Mouse (Mus musculus): Measurements from ENCODE around the gene Fam3a. TPM values are rescaled to one million over a fixed set of nuclear protein-coding genes. Genes with fewer than 3 reads are reported as not detected.
A peak's percentile ranks its signal among the peaks of the same experiment; 100 is the strongest.

The Fam3a gene
- 25.3 and 28.5 TPM in 2 replicates for polyA plus RNA-seq (2015; fragmentation: Nextera tagmentation; extraction: Ambion mirVana)

DNA sequence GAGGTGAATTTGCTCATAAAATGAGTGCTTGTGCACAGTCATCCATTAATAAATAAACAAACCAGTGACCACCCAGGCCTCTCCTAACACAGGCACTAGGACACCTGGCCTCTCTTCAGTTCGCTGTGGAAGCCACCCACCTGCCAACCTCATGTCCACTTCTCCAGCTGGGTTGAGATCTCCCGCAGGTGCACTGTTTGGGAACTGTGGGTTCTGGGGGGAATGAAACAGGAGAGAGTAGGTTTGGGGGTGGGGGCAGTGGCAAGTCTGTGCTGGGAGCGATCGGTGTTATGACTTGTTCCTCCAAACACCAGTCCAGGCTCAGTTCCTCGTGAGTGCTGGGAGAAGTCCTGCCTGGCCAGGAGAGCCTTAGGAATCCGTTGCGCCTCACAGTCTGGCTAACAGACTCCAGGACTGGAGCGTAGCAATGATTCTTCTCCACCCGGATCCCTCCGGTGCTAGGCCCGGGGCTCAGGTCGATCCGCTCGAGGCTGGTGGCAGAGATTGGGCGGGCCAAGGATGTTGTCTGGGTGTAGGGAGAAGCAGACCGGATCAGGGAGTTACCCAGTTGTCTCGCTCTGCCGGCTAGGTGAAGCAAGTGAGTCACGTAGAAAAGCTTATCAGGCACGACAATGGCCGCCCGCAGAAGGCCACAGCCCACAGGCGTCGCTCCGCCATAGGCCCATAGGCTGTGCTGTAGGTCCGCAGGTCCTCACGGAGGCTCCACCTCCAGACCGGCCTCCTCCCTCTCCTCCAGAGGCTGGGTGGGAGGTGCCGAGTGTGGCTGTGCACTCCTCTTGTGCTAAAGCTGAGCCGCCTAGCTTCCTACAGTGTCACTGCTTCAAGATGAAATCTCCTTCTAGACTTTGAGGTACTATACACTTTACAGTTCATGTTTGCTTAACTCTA is at the start of gene Fam3a, which contains the start of gene Ikbkg:
Fam3a (minus strand) TSS at position 738 of the 909 bp plus-strand sequence.
Ikbkg (plus strand) TSS at position 756 of the 909 bp plus-strand sequence.
- Histone ChIP-seq H3K27ac (replicated peaks) (peak within 1 kb of the TSS; percentile 87), H3K4me3 (peak within 1 kb of the TSS; percentile 64), H3K9me3 (no peaks in the 10 kb centered on the region), H3K27me3 (replicated peaks) (no peaks in the 10 kb centered on the region), H3K4me2 (peak within 1 kb of the TSS; percentile 75), H3K9ac (peak within 1 kb of the TSS; percentile 88), H3K36me3 (no peaks in the 10 kb centered on the region), H3K4me1 (0 out of 2 replicates have a peak, but pooled peaks cover 9% of the 10 kb centered on the region)
- ATAC-seq (ENCODE audit: extremely low read depth, insufficient number of reproducible peaks, low FRiP score, low TSS enrichment), result peak; percentile 100
- WGBS, result 12% methylated on average over 30 of the region's 30 CpGs

DNA sequence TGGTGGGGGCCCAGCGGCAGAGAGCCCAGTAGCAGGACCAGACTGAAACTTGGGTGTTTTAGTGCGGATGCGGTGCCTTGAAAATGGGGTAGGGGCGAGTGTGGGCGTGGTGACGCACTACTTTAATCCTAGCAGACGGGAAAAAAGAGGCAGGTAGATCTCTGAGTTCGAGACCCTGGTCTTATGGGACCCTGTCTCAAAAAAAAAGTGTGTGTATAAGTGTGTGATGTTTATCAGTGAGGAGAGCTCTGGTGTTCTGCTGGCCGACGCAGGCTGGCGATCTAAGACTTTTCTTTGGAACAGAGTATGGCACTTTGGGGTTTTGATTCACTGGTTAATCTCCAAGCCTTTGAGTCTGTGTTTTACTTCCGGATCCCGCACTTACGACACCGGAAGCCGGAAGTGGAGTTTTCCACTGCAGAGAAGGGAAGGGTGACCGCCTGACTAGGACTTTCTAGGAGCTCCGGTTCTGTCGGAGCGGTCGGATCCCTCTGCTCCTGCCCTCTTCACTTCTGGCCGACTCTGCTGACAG is 36.3 kb upstream of the Fam3a start:
- no peaks in the 10 kb centered on the region for H3K27me3 ChIP-seq (replicated peaks)
- peak overlapping the region; percentile 67 for H3K4me3 ChIP-seq
- H3K4me1 ChIP-seq, result peaks cover 4% of the 10 kb centered on the region; the same call in 1 of the 2 replicates
- peak overlapping the region; percentile 92 for H3K27ac ChIP-seq (replicated peaks)
- ATAC-seq (ENCODE audit: extremely low read depth, insufficient number of reproducible peaks, low FRiP score, low TSS enrichment), result 0 out of 2 replicates have a peak, but pooled peaks have one; percentile 10
- H3K9ac ChIP-seq, result peak overlapping the region; percentile 83
- WGBS, result 12% methylated on average over 22 of the region's 22 CpGs
- peak overlapping the region; percentile 75 for H3K4me2 ChIP-seq
- H3K36me3 ChIP-seq, result peaks cover 19% of the 10 kb centered on the region
- no peaks in the 10 kb centered on the region for H3K9me3 ChIP-seq

DNA sequence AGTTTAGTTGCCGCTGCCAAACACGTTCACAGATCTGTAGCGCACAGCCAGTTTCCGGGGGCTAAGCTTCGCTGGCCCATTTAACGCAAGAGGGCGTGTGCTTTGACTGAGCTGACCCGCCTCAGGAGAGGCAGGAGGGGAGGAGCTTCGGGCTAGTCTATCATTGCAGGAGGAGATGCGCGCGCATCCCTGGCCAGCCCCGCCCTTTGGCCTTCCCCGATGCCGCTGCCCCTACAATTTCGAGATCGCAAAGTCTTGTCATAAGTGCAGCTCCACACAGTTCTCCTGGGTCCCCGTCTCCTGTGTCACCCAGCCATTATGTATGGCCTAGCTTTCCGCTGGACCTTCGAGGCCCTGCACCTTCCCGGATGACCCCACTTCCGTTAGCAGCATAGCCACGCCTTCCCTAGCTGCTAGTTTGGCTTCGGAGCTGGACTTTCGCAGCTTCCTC is 35.8 kb upstream of the Fam3a start, which contains the start of gene G6pdx:
G6pdx (minus strand) TSS at position 369 of the 451 bp plus-strand sequence.
- Histone ChIP-seq H3K4me1 (peaks cover 4% of the 10 kb centered on the region; the same call in 1 of the 2 replicates), H3K4me2 (peak within 1 kb of the TSS; percentile 75), H3K27ac (replicated peaks) (peak within 1 kb of the TSS; percentile 92), H3K9me3 (no peaks in the 10 kb centered on the region), H3K4me3 (peak within 1 kb of the TSS; percentile 67), H3K27me3 (replicated peaks) (no peaks in the 10 kb centered on the region), H3K36me3 (peaks cover 14% of the 10 kb centered on the region), H3K9ac (peak within 1 kb of the TSS; percentile 83)
- 11% methylated on average over 25 of the region's 25 CpGs for WGBS
- peak; percentile 59 for ATAC-seq (ENCODE audit: extremely low read depth, insufficient number of reproducible peaks, low FRiP score, low TSS enrichment)

DNA sequence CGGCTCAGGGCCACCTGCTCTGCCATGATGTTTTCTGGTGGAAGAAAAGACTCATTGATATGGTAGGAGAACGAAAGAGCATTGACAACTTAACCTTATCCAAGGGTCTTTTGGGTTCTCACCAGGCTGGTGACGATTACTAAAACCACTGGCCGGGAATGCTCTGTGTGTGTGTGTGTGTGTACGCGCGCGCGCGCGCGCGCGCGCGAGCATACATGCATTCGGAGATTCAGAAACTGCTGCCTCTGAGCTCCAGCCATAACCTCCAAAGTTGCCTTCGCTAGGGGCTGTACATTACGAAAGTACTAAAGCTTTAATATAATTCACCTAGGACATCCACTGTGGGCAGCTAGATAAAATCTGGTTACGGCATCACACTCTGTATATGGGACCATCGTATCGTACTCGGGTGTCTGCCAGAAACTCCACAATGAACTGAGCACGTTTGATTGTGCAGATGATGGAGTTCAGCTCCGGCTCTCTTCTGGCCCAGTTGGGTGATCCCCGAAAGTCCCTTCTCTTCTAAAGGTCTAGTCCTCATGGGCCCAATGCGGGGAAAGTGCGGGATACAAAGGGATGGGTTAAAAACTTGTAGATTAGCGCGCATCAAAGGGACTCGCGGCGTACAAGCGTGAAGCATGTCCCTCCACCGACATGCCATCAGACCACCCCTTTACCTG is 35.2 kb upstream of the Fam3a start:
- Histone ChIP-seq H3K4me1 (peaks cover 4% of the 10 kb centered on the region; the same call in 1 of the 2 replicates), H3K9ac (peak overlapping the region; percentile 83), H3K4me2 (peak overlapping the region; percentile 75), H3K9me3 (no peaks in the 10 kb centered on the region), H3K4me3 (peak overlapping the region; percentile 67), H3K36me3 (peaks cover 8% of the 10 kb centered on the region; the same call in 1 of the 2 replicates), H3K27ac (replicated peaks) (peak overlapping the region; percentile 92), H3K27me3 (replicated peaks) (no peaks in the 10 kb centered on the region)
- no peak for ATAC-seq (ENCODE audit: extremely low read depth, insufficient number of reproducible peaks, low FRiP score, low TSS enrichment)
- 22% methylated on average over 35 of the region's 35 CpGs for WGBS

DNA sequence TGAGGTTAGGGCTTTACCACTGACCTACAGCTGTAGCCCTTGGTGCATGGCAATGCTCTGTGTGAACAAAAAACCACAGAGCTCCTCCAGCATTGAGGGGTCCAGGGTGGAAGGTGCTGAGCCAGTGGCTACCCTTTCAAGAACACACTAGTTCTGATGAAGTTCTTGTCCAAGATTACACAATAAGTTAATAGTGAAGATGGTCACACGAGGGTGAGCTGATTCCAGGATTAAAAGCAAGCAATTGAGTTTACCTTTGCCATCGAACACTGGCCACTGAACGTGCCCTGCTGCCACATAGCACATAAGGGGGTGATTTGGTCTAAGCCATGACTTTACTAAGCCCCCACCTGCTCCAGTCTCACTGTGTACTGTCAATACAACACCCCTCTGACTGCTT is 34.0 kb upstream of the Fam3a start:
- 77% methylated on average over 3 of the region's 3 CpGs for WGBS
- Histone ChIP-seq H3K36me3 (no peaks in the 10 kb centered on the region), H3K27ac (replicated peaks) (no peak overlapping the region), H3K9ac (no peak overlapping the region), H3K27me3 (replicated peaks) (no peaks in the 10 kb centered on the region), H3K9me3 (no peaks in the 10 kb centered on the region), H3K4me2 (peak overlapping the region; percentile 75), H3K4me1 (peaks cover 4% of the 10 kb centered on the region; the same call in 1 of the 2 replicates), H3K4me3 (peak overlapping the region; percentile 3; the same call in 1 of the 2 replicates)
- no peak for ATAC-seq (ENCODE audit: extremely low read depth, insufficient number of reproducible peaks, low FRiP score, low TSS enrichment)

DNA sequence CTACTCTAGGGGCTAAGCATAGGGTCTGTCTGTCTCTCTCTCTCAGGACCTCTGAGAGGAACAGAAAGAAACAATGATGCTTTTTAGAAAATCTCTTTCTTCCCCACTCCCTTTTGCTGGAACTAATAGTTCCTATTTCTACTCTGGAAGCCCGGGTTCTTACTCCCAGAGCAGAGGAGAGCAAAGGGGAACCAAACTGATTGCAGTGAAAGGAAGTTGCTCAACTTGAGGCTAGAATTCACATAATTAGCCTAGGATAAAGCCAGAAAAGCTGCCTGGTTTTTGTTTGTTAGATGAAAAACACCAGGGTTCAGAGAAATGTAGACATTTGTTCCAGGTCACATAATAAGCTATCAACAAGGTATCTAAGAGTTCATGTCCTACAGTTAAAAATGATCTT is 33.2 kb upstream of the Fam3a start:
- no peaks in the 10 kb centered on the region for H3K36me3 ChIP-seq
- 0 out of 2 replicates have a peak overlapping the region, but pooled peaks have one; percentile 42 for H3K27ac ChIP-seq (replicated peaks)
- no peaks in the 10 kb centered on the region for H3K9me3 ChIP-seq
- peaks cover 4% of the 10 kb centered on the region; the same call in 1 of the 2 replicates for H3K4me1 ChIP-seq
- 76% methylated on average over 1 of the region's 1 CpGs for WGBS
- no peak for ATAC-seq (ENCODE audit: extremely low read depth, insufficient number of reproducible peaks, low FRiP score, low TSS enrichment)
- no peak overlapping the region for H3K4me3 ChIP-seq
- no peak overlapping the region for H3K9ac ChIP-seq
- peak overlapping the region; percentile 75 for H3K4me2 ChIP-seq
- H3K27me3 ChIP-seq (replicated peaks), result no peaks in the 10 kb centered on the region

DNA sequence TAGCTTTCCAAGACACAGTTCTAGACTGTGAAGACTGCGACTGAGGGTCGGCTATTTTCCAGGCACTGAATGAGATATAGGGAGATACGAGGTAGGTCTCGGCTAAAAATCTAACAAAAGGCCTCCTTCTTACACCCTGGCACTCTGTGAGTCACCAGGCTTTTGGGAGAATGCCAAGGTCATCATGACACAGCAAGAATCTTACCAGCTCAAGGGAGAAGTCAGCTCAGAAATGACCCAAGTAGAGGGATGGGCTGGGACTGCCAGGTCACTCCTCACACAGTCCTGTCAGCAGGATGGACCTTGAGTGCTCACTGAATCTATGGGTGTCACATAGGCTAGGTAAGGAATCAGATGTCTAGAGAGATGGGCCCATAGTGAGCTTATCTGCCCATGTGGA is 32.1 kb upstream of the Fam3a start:
- Histone ChIP-seq H3K9ac (no peak overlapping the region), H3K27ac (replicated peaks) (peak overlapping the region; percentile 45), H3K9me3 (no peaks in the 10 kb centered on the region), H3K4me3 (no peak overlapping the region), H3K36me3 (no peaks in the 10 kb centered on the region), H3K4me2 (peak overlapping the region; percentile 75; the same call in 1 of the 2 replicates), H3K27me3 (replicated peaks) (no peaks in the 10 kb centered on the region), H3K4me1 (peaks cover under 1% of the 10 kb centered on the region; the same call in 1 of the 2 replicates)
- WGBS, result 67% methylated on average over 4 of the region's 4 CpGs
- ATAC-seq (ENCODE audit: extremely low read depth, insufficient number of reproducible peaks, low FRiP score, low TSS enrichment), result peak; percentile 58

DNA sequence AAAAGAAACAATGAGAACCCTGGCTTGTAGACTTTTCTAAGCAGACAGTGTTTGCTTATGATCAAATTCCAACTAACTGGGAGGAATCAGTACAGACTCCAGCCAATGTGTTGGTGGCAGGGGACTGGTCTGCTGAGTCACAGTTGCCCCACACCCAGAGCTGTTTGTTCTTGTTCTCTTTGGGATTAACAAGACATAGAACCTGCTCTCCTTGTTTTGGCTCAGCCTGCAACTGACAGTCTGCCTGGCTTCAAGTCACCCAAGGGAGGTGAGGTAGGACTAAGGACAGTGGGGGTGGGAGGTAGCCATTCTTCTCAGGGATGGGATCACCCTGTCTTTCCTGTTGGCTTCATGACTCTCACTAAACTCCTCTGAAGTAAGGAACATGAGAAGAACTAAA is 31.4 kb upstream of the Fam3a start:
- Histone ChIP-seq H3K4me2 (peak overlapping the region; percentile 26; the same call in 1 of the 2 replicates), H3K9ac (no peak overlapping the region), H3K4me1 (no peaks in the 10 kb centered on the region), H3K4me3 (no peak overlapping the region), H3K27ac (replicated peaks) (peak overlapping the region; percentile 45), H3K36me3 (no peaks in the 10 kb centered on the region), H3K9me3 (no peaks in the 10 kb centered on the region), H3K27me3 (replicated peaks) (no peaks in the 10 kb centered on the region)
- no peak for ATAC-seq (ENCODE audit: extremely low read depth, insufficient number of reproducible peaks, low FRiP score, low TSS enrichment)

DNA sequence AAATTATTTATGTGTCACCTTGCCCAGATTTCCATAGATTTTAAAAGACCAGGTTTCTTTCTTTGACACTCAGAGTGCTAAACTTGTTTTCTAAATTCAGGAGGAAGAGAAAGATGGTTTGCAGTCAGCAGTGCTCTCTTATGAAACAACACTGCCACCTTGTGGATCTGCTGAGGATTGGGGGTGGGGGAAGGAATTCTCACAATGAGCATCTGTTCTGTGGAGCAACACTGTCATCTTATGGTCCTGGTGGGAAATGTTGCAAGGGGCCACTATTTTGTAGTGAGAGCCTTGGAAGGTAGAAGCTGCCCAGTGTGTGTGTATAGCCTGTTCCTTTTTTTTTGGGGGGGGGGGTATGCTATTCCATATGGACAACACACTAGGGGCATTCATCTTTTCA is 20.3 kb upstream of the Fam3a start:
- no peaks in the 10 kb centered on the region for H3K9me3 ChIP-seq
- H3K4me2 ChIP-seq, result no peak overlapping the region
- no peak overlapping the region for H3K4me3 ChIP-seq
- H3K36me3 ChIP-seq, result no peaks in the 10 kb centered on the region
- H3K27ac ChIP-seq (replicated peaks), result no peak overlapping the region
- no peaks in the 10 kb centered on the region for H3K27me3 ChIP-seq (replicated peaks)
- no peaks in the 10 kb centered on the region for H3K4me1 ChIP-seq
- H3K9ac ChIP-seq, result no peak overlapping the region
- ATAC-seq (ENCODE audit: extremely low read depth, insufficient number of reproducible peaks, low FRiP score, low TSS enrichment), result no peak

DNA sequence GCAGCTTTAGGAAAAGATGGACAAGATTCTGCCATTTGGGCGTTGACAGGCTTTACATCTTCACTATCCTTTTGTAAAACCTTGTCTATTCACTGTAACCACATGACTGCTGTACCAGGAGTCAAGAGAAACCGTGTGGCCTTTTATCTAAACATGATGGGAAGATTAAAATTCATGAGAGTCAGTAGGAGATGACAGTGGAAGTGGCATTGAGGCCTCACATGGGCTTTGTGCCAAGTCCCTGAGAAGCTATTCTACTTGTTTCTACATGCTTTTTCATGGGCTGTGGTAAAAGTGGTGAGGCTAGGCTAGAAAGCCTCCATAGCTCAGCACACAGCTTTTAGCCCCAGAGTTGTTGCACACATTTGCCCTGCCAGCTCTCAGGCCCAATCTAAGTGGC is 15.3 kb upstream of the Fam3a start:
- Histone ChIP-seq H3K9me3 (no peaks in the 10 kb centered on the region), H3K27me3 (replicated peaks) (no peaks in the 10 kb centered on the region), H3K4me2 (no peak overlapping the region), H3K9ac (no peak overlapping the region), H3K4me1 (no peaks in the 10 kb centered on the region), H3K27ac (replicated peaks) (no peak overlapping the region), H3K36me3 (no peaks in the 10 kb centered on the region), H3K4me3 (no peak overlapping the region)
- WGBS, result 42% methylated on average over 2 of the region's 2 CpGs
- no peak for ATAC-seq (ENCODE audit: extremely low read depth, insufficient number of reproducible peaks, low FRiP score, low TSS enrichment)

DNA sequence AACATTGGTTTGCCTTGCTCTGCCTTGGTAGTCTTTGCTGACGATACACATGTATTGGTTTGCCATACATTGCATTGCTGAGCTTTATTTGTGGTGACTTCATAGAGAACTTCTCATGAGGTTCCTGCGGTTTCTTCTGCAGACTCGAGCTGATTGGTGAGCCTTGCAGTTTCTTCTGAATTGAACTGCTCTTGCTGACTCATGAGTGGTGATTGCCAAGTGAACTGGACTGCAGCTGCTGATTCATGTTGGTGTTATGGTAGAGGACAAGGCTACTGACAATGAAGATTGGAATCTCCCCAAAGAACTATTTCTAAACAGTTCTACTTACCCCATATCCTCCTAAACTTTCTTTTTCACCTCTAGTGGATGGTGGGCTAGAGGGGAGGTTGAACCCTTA is 7.1 kb upstream of the Fam3a start:
- H3K36me3 ChIP-seq, result no peaks in the 10 kb centered on the region
- no peak for ATAC-seq (ENCODE audit: extremely low read depth, insufficient number of reproducible peaks, low FRiP score, low TSS enrichment)
- no peak overlapping the region for H3K27ac ChIP-seq (replicated peaks)
- no peak overlapping the region for H3K4me2 ChIP-seq
- H3K9ac ChIP-seq, result no peak overlapping the region
- no peaks in the 10 kb centered on the region for H3K4me1 ChIP-seq
- no peak overlapping the region for H3K4me3 ChIP-seq
- WGBS, result 80% methylated on average over 3 of the region's 3 CpGs
- no peaks in the 10 kb centered on the region for H3K27me3 ChIP-seq (replicated peaks)
- H3K9me3 ChIP-seq, result no peaks in the 10 kb centered on the region
